Mouse (Mus musculus) c-Kit-positive CD71-positive TER-119-positive erythroid progenitor cells, embryonic 14.5 days (primary cell): ENCODE measurements around the gene Alg5.

ENCODE experiments used
- DNase-seq: peaks from one replicate; pipeline ENCODE4 v3.0.0-alpha.2; 2013; ENCODE audit warnings: low spot score

The Alg5 gene

DNA sequence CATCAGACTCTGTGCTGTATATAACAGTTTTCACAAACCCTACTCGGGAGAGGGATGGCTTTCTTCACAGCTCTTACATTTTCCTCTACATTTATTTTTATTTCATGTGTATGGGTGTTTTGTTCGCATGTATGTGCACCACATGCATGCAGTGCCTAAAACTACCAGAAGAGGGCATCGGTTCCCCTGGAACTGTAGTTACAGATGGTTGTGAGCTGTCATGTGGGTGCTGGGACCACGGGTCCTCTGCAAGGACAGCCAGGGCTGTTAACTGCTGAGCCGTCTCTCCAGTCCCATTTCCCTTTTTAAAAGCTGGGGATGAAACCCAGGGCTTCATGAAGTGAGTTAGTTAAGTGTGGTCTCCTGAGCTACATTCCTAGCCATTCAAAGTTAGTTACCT lies 60.0 kb downstream of the Alg5 start:
- no peak for DNase-seq

DNA sequence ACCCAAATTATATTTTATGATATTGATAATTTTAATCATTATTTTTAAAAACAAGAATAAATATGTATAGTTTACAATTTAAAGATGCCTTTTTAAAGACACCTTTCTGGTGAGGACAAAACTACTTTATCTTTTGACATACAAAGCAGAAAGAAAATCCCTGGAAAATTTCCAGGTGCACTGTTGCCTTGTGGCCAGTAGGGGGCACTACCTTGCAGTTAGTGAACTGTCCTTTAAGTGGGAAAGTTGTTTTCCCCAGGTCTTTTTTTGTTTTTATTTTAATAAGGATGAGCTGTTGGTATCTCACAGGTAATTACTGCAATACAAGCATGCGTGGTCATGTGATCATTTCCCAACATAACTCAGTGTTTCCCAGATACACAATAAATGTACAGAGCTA lies 60.5 kb downstream of the Alg5 start:
- DNase-seq: no peak

DNA sequence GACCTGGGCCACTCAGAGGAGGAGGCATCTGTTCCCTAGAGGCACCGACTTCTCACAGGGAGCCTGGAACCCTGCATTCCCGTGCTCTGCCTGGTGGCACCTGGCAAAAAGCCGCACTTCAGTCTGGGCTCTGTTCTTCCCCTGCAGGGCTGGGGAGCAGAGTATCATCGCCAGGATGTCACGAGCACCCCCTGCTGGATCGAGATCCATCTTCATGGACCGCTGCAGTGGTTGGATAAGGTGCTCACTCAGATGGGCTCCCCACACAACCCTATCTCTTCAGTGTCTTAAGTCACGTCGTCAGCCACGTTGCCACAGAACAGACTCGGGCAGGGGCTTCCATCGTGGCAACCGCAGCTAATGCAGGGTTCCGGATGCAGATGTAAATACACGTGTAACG lies 61.9 kb downstream of the Alg5 start:
- DNase-seq: no peak
